Mouse (Mus musculus): ENCODE measurements around the gene Etl4.

GRCm38 (mm10) chr2:20377026-20377425 is 467.4 kb downstream of the Etl4 start:
- no peak for TF ChIP-seq CTCF (IDR thresholded peaks at IDR 0.05)
- no peak for TF ChIP-seq EP300 (IDR thresholded peaks at IDR 0.05; ENCODE audit: insufficient read depth, low read depth, low read length)

Measured in heart, adult 2 months (tissue).